Mouse (Mus musculus) heart, postnatal 10 days (tissue): ENCODE results near the gene Tex14. TPM values are rescaled to one million over a fixed set of nuclear protein-coding genes. Genes with fewer than 3 reads are reported as not detected.
A peak's percentile ranks its signal among the peaks of the same experiment; 100 is the strongest.
"Not testable (repeated sequence)": the region's sequence is repeated elsewhere in the genome, so short reads cannot be mapped to it uniquely, and the experiment has no call there.

Source experiments
- DNase-seq, 2 experiments: peaks; one replicate each; pipeline ENCODE4 v3.0.0; 2021
- intact Hi-C: fragments of 180-260 bp; cut with DNase I; formaldehyde crosslinking; loops from one replicate; pipeline ENCODE4 v1.15.1; 2025
- total RNA-seq, 2 experiments: library from RNA; stranded (reverse); gene quantifications; 2 replicates each; pipeline ENCODE4 v1.2.3; 2021

Gene Tex14
- total RNA-seq, 2 experiments from 2014 or later, result 0.10 to 0.47 TPM

DNA sequence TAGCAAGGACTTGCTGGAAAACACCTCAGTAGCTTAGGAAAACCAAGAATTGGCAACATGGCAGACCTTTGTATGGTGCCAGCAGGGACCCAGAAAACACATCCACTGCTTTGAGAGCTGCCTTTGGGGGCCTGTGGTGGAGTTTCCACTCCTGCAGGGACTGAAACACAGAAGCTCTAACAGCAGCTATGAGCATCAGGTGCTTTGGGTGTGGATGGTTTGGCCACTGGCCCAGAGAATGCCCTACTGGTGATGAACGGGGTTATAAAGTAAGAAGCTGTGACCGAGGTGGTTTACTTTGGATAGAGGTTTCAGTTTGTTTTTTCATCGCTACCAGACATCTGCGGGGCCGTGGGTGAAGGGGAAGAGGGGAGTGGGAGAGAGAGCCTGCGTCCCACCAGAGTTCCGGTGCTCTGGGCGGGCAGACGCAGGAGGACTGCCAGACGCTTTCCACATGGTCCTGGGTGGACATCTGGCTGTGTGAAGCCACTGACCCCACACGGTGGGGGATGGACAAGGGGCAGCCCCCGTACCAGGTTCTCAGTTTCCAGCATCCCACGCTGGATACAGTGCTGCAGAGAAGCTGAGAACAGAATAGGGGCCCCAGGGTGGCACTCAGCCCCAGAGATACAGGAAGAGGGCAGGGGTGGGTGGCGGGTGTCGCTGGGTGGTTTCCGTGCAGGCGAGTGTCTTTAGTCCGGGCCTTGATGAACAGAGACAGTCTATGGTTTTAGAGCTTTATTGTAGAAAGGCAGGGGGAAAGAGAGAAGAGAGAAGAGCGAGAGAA is 62.8 kb downstream of the Tex14 start:
- peak in 1 of 2 experiments; percentile 21 for DNase-seq
- intact Hi-C loops, result no loop called here

DNA sequence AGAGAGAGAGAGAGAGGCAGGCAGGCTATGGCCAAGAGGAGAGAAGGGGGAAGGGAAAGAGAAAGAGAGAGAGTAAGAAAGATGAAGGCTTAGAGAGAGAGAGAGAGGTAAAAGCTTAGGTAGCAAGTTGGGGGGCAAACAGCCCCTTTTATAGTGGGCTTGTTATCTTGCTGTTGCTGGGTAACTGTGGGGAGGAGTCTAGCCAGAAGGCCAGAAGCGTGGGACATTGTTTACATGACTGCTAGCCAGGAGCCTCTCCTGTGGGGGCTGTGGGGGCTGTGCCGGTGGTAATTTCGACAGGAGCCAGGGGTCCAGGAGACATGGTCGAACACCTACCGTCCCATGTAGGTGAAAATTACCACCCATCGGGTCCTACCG is 63.4 kb downstream of the Tex14 start:
- no peak for DNase-seq
- intact Hi-C loops, result no loop called here

DNA sequence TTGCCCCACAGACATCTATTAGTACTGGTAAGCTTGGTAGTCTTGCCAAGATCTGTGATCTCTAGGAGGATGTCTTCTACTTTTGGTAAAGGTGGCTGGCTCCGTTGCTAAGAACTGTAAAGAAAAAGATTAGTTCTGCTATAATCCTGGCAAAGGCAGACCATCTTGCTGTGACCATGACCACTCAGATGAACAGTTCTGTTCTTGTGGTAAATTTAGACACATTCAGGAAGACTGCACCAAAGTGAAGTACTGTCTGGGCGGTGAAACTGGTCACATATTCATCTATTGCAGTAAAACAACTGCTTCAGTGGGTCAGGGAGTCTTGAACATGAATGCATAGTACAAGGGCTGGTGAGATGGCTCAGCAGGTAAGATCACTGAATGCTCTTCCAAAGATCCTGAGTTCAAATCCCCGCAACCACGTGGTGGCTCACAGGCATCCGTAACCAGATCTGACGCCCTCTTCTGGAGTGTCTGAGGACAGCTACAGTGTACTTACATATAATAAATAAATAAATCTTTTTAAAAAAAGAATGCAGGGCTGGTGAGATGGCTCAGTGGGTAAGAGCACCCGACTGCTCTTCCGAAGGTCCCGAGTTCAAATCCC is 63.9 kb downstream of the Tex14 start:
- intact Hi-C loops, result no loop called here
- no peak for DNase-seq

DNA sequence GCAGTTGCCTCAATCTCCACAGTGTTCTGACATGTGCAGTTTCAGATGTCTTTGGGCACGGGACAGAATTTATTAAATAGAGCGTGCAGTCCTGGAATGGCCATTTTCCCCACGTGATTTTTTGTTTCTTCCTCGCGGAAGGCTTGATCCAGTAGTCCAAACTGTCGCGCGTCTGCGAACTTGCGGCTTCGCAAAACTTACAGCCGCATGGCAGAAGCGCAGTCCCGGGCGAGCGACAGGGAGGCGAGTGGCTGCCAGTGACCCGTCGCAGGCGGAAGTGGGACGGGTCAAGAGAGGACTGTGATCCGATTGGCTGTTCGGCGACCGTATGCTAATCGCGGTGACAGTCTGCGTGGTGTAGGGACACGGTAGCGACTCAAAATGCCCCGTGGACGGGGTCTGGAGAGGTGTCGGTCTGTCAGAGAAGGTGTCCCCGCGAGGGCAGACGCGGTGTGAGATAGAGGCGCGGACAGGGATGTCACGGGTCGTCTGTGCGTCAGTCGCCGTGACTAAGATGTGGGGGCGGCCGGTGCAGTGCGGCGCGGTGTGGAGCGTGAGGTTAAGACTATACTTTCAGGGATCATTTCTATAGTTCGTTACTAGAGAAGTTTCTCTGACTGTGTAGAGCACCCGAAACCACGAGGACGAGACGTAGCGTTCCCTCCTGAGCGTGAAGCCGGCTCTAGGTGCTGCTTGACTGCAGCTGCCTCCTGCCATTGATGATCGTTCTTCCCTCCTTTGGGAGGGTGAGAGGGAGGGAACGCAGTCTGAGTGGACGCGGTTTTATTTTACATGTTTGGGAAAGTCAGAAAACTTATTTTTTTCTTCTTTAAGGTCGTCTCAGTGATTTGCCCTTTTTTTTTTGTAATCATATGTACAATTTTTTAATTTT is 66.2 kb downstream of the Tex14 start:
- DNase-seq, result peak; percentile 79 to 80
- intact Hi-C loops, result loop anchor here (2.0 kb wide), 1 partner anchor 48 kb away; no protein-coding TSS in a partner anchor

DNA sequence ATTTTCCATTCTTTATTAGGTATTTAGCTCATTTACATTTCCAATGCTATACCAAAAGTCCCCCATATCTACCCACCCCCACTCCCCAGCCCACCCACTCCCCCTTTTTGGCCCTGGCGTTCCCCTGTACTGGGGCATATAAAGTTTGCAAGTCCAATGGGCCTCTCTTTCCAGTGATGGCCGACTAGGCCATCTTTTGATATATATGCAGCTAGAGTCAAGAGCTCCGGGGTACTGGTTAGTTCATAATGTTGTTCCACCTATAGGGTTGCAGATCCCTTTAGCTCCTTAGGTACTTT is 66.8 kb downstream of the Tex14 start:
- intact Hi-C loops, result loop anchor here (2.0 kb wide), 1 partner anchor 49 kb away; no protein-coding TSS in a partner anchor

GRCm38 (mm10) chr11:87472058-87472457 is 67.2 kb downstream of the Tex14 start:
- intact Hi-C loops, DNase-seq: not testable (repeated sequence)

More for the DNA sequence above, 66.8 kb downstream of the Tex14 start:
- DNase-seq, result not testable (repeated sequence)

DNA sequence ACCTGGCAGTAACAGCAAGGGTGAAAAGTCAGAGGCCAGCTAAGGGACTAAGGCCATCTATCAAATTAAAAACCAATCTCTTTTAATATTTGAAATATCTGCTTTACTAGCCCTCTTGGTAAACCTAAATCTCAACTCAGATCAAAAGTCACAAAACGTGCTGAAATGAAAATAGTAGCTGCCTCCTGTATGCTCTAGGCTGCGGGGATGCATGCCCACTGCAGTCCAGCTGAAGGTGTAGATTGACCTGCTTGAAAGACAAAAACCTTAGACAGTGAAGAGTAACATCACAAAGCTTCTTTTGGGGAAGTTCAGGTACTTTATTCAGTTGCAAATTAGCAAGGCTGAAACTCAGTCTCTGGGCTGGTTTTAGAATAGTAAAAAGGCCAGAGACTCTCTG is 74.3 kb downstream of the Tex14 start:
- not testable (repeated sequence) for DNase-seq

GRCm38 (mm10) chr11:87483796-87484326 is 79.0 kb downstream of the Tex14 start:
- no peak for DNase-seq
- intact Hi-C loops, result no loop called here

More for the DNA sequence above, 74.3 kb downstream of the Tex14 start:
- intact Hi-C loops, result not testable (repeated sequence)

DNA sequence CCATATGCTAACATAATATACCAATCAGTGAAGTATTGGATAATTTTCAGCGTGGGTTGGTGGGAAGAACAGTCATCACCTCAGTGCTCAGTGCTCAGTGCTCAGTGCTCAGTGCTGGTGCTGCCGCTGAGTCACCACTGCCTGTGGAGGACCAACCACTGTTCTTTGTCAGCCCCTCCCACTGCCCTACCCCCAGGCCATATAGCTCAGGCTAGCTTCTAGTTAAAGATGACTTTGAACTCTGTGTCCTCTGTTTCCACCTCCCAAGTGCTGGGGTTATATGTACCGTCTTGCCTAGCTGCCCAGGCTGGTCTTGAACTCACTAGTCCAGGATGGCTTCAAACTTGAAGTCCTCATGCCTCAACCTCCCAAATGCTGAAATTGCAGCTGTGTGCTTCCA is 84.1 kb downstream of the Tex14 start:
- no peak for DNase-seq
- intact Hi-C loops, result no loop called here

- peak in 1 of 2 experiments; percentile 22 for DNase-seq
- intact Hi-C loops, result loop anchor here (2.0 kb wide), 2 partner anchors 78 to 290 kb away; no protein-coding TSS in a partner anchor
Observed at GRCm38 (mm10) chr11:87504690-87505214, 99.9 kb downstream of the Tex14 start.

DNA sequence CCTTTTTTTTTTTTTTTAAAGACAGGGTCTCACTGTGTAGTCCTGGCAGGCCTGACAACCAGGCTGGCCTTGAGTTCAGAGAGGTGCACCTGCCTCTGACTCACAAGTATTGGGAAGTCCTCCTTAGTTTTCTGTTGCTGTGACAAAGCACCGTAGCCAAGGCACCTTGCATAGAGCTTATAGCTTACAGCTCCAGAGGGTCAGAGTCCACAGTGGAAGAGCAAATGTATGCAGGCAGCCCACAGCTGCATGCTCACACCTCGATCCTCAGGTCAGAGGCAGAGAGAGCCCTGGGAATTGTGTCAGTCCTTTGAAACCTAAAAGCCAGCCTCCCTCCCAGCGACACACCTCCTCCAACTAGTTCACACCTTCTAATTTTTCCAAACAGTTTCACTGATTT is 101.6 kb downstream of the Tex14 start:
- DNase-seq, result no peak
- intact Hi-C loops, result no loop called here

DNA sequence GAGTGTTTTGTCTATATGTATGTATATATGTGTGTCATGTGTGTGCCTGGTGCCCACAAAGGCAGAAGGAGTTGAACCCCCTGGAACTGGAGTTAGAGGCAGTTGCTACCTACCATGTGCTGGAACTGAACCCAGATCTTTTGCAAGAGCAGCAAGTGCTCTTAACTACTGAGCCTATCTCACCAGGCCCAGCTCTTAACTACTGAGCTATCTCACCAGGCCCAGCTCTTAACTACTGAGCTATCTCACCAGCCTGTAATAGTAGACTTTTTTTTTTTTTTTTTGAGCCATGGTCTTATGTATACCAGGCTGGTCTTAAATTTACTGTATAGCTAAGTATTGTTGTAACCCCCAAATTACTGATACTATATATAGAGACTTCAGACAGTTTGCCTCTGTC is 102.2 kb downstream of the Tex14 start:
- intact Hi-C loops, result no loop called here
- DNase-seq, result no peak

DNA sequence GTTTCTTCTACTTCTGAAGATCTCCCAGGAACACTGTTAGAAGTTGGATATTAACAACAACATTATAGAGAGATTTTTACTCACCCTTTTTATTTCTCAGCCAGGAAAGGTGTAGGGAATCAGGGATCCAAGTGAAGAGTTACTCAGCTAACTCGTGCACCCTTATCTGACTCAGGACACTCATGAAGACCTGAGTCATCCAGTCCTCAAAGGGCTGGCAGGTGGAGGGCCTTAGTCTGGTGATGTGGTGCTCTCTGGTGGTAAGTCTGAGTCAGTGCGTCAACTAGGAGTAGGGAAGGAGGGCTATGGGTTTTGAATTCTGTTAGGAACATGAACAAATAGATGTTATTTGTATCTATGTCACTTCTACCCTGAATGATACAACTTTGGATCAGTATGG is 114.4 kb downstream of the Tex14 start:
- DNase-seq, result peak; percentile 45 to 50
- intact Hi-C loops, result no loop called here

DNA sequence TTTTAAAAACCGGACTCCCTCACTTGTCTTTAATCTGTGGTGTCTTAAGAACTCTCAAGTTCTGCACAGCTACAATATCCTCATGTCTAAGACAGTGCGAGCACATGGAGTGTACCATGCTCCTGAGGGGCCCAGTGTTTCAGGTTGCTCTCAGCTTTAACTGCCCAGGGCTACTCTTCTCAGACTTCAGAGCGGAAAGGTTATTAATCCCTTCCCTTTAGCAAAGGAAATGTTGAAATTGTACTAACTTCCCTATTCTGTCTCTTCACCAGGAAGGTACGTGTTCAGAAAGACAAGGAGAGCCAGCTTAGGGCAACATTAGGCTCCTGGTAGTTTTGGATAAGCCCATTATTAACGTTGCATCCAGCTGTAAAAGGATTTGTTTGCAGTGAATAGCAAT is 118.6 kb downstream of the Tex14 start:
- intact Hi-C loops, result loop anchor here (5.0 kb wide), 1 partner anchor 59 kb away; no protein-coding TSS in a partner anchor
- DNase-seq, result no peak

DNA sequence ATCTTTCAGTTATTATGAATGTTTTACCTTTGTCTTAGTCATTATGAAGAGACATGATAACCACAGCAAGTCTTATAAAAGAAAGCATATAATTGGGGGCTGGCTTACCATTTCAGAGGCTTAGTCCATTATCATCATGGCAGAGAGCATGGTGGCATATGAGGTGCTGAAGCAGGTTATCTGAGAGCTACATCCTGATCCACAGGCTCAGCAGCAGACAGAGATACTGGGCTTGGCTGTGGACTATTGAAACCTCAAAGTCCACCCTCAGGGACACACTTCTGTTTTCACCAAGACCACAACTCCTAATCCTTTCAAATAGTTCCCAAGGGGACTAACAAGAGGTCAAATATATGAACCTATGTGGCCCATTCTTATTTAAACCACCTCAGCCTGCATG is 119.1 kb downstream of the Tex14 start:
- DNase-seq, result no peak
- intact Hi-C loops, result loop anchor here (5.0 kb wide), 1 partner anchor 58 kb away; no protein-coding TSS in a partner anchor

DNA sequence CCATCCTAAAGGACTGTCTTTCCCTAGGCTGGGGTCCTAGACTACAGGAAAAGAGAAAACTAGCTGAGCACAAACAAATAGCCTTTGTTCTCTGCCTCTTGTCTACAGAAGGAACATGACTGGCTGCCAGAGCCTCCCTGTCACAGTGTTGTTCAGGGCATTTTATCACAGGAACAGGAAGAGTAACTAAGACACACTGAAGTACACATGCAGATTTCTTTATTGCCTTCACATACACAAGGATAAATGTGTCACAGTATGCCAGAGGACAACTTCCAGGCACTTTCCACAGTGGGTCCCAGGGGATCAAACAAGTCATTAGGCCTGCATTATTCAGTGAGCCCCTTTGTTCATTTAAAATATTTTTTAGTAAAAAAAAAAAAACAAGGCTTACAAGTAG is 119.9 kb downstream of the Tex14 start:
- intact Hi-C loops, result loop anchor here (5.0 kb wide), 1 partner anchor 58 kb away; no protein-coding TSS in a partner anchor
- peak in 1 of 2 experiments; percentile 11 for DNase-seq

GRCm38 (mm10) chr11:87527364-87527763 is 122.5 kb downstream of the Tex14 start:
- intact Hi-C loops, result no loop called here
- no peak for DNase-seq

- peak in 1 of 2 experiments; percentile 8 for DNase-seq
- intact Hi-C loops, result no loop called here
Observed at GRCm38 (mm10) chr11:87527990-87528389, 123.1 kb downstream of the Tex14 start.

DNA sequence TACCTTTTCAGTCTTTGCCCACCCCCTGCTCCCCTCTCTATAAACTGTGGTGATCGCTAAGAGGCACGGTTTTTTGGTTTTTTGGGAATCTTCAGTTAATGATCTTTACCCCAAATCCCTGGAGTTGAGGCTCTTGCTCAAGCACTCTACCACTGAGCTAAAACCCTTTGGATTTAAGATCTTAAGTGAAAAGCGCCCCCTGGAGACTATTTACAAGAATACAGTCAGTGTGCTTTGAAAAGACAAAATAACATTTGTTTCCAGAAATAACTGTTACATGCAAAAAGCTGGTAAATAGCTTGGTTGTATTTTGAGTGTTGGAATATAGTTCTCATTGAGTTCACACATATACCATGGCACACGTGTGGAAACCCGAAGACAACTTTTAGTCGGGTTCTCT is 126.8 kb downstream of the Tex14 start:
- intact Hi-C loops, result no loop called here
- no peak for DNase-seq

- intact Hi-C loops, result no loop called here
- no peak for DNase-seq
Observed at GRCm38 (mm10) chr11:87542285-87542684, 137.4 kb downstream of the Tex14 start.
